Mouse (Mus musculus) kidney, embryonic 14.5 days (tissue): ENCODE data around the gene Qtrt1. TPM values are rescaled to one million over a fixed set of nuclear protein-coding genes. Genes with fewer than 3 reads are reported as not detected.

ENCODE experiments used
- ATAC-seq: fragments of 200-750 bp; cut with Nextera tagmentation; 2 replicates; pipeline ENCODE4 v1.8.0; 2017; ENCODE audit warnings: moderate number of reproducible peaks, mild to moderate bottlenecking, moderate TSS enrichment, moderate library complexity; ENCODE audit not compliant: low FRiP score, low TSS enrichment
- H3K27ac ChIP-seq: fragments of 300-500 bp; sonication (generic); 2 replicates; pipeline ENCODE4 v1.5.1; 2014; ENCODE audit warnings: low read depth, mild to moderate bottlenecking, low read length, moderate library complexity, mixed read lengths
- H3K27me3 ChIP-seq: fragments of 300-500 bp; sonication (generic); 2 replicates; pipeline ENCODE4 v1.6.1; 2014; ENCODE audit warnings: mild to moderate bottlenecking, low read length; ENCODE audit not compliant: control insufficient read depth, insufficient read depth
- H3K36me3 ChIP-seq: fragments of 300-500 bp; sonication (generic); 2 replicates; pipeline ENCODE4 v1.6.1; 2014; ENCODE audit warnings: low read length, mixed read lengths; ENCODE audit not compliant: control insufficient read depth, insufficient read depth
- H3K4me1 ChIP-seq: fragments of 300-500 bp; sonication (generic); 2 replicates; pipeline ENCODE4 v1.6.1; 2014; ENCODE audit warnings: low read length, mixed read lengths; ENCODE audit not compliant: control insufficient read depth, insufficient read depth
- H3K4me2 ChIP-seq: fragments of 300-500 bp; sonication (generic); replicated peaks from 2 replicates; pipeline ENCODE4 v1.6.1; 2014; ENCODE audit warnings: low read depth, mild to moderate bottlenecking, low read length
- H3K4me3 ChIP-seq: fragments of 300-500 bp; sonication (generic); 2 replicates; pipeline ENCODE4 v1.5.1; 2014; ENCODE audit warnings: mild to moderate bottlenecking, low read length
- H3K9ac ChIP-seq: fragments of 300-500 bp; sonication (generic); 2 replicates; pipeline ENCODE4 v1.6.1; 2014; ENCODE audit warnings: low read depth, mild to moderate bottlenecking, low read length, moderate library complexity
- H3K9me3 ChIP-seq: fragments of 300-500 bp; sonication (generic); 2 replicates; pipeline ENCODE4 v1.6.1; 2016; ENCODE audit warnings: low read length; ENCODE audit not compliant: control insufficient read depth
- WGBS: fragments of 180-500 bp; shearing (Covaris S2); extraction: QIAGEN DNeasy Blood & Tissue Kit; methylation state at CpG from one replicate; pipeline ENCODE4 v1.1.7; 2014; 5-methylcytosine and 5-hydroxymethylcytosine counted together
- polyA plus RNA-seq: library from polyadenylated mRNA; unstranded; fragments of >200 nt; fragmentation: Nextera tagmentation; extraction: Ambion mirVana; gene quantifications from 2 replicates; pipeline ENCODE4 v1.2.1, GENCODE M21; 2014

Qtrt1 gene
- polyA plus RNA-seq, 1 experiment from 2014 or later = 55.7 TPM

DNA sequence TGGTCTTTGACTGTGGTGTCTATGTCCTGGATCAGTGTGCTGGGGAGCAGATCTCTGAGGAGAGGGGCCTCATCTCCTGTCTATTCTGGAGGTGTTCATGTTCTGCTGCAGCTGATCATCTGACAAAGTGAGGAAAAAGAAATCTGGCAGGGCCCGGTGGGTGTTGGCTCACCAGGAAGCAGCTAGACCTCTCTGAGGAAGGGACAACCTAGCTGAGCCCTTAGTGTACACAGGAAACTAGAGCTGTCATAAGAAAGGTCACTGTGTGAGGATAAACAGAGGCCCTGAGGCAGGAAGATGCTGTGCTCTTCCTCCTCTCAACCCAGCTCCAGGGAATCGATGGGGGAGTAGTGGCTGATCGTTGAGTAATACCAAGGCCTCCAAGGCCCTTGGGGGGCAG lies 38.6 kb downstream of the Qtrt1 start:
- no peak overlapping the region for H3K4me3 ChIP-seq
- H3K9ac ChIP-seq = no peak overlapping the region
- no peak overlapping the region for H3K4me2 ChIP-seq
- no peaks in the 10 kb centered on the region for H3K9me3 ChIP-seq
- 72% methylated on average over 3 of the region's 3 CpGs for WGBS
- no peak overlapping the region for H3K27ac ChIP-seq
- H3K4me1 ChIP-seq = peaks cover 11% of the 10 kb centered on the region; the same call in 1 of the 2 replicates
- H3K36me3 ChIP-seq = peaks cover 2% of the 10 kb centered on the region; the same call in 1 of the 2 replicates
- no peaks in the 10 kb centered on the region for H3K27me3 ChIP-seq
- no peak for ATAC-seq

- Histone ChIP-seq H3K27ac (no peak overlapping the region), H3K27me3 (no peaks in the 10 kb centered on the region), H3K9ac (peak overlapping the region; percentile 8; the same call in 1 of the 2 replicates)
These were observed 39.8 kb downstream of the Qtrt1 start for GRCm38 (mm10) chr9:21451391-21451790.

DNA sequence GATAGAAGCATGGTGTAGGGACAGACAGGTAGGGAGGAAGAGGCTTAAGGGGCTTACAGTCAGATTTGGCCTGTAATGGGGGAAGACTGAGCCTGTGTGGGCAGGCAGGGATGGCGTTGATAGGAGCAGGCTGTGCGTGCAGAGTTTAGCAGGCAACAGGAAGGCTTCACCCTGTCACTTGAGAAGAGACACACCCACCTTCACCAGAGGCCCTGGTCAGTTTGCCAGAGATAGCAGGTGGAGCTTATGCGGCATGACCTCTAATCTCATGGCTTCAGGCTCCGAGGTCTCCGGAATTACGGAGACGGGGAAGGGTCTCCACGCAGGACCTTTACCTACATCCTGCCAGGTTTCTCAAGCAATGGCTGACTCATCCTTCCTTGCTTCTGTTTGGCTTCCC lies 40.2 kb downstream of the Qtrt1 start:
- Histone ChIP-seq H3K4me1 (peaks cover 11% of the 10 kb centered on the region; the same call in 1 of the 2 replicates), H3K36me3 (no peaks in the 10 kb centered on the region), H3K9ac (peak overlapping the region; percentile 8; the same call in 1 of the 2 replicates), H3K4me3 (no peak overlapping the region), H3K27ac (no peak overlapping the region), H3K4me2 (no peak overlapping the region), H3K27me3 (no peaks in the 10 kb centered on the region), H3K9me3 (no peaks in the 10 kb centered on the region)
- 0 out of 2 replicates have a peak, but pooled peaks have one; percentile 14 for ATAC-seq
- WGBS = 49% methylated on average over 8 of the region's 8 CpGs

More at GRCm38 (mm10) chr9:21451391-21451790, 39.8 kb downstream of the Qtrt1 start:
- 87% methylated on average over 8 of the region's 8 CpGs for WGBS
- no peak for ATAC-seq
- H3K4me2 ChIP-seq = no peak overlapping the region
- no peak overlapping the region for H3K4me3 ChIP-seq
- H3K9me3 ChIP-seq = no peaks in the 10 kb centered on the region
- H3K4me1 ChIP-seq = peaks cover 11% of the 10 kb centered on the region; the same call in 1 of the 2 replicates
- no peaks in the 10 kb centered on the region for H3K36me3 ChIP-seq

DNA sequence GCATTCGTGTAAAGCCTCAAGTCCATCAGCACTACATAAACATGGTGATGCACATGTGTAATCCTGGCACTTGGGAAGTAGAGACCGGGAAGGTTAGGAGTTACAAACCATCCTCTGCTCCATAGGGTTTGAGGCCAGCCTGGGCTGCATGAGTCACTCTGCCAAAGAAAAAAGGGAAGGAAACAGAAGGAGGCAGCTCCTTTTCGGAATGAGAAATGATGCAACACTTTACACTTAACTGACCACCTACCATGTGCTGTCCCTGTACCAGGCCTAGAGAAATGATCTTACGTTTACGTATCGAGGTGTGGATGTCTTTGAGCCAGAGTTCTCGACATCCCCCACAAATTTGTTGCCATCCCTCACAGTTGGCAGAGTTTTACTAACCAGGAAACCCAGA lies 41.4 kb downstream of the Qtrt1 start:
- 82% methylated on average over 7 of the region's 7 CpGs for WGBS
- no peak overlapping the region for H3K9ac ChIP-seq
- no peak overlapping the region for H3K4me3 ChIP-seq
- no peaks in the 10 kb centered on the region for H3K9me3 ChIP-seq
- no peaks in the 10 kb centered on the region for H3K27me3 ChIP-seq
- H3K36me3 ChIP-seq = no peaks in the 10 kb centered on the region
- no peak for ATAC-seq
- peaks cover 11% of the 10 kb centered on the region; the same call in 1 of the 2 replicates for H3K4me1 ChIP-seq
- H3K27ac ChIP-seq = no peak overlapping the region
- H3K4me2 ChIP-seq = no peak overlapping the region

DNA sequence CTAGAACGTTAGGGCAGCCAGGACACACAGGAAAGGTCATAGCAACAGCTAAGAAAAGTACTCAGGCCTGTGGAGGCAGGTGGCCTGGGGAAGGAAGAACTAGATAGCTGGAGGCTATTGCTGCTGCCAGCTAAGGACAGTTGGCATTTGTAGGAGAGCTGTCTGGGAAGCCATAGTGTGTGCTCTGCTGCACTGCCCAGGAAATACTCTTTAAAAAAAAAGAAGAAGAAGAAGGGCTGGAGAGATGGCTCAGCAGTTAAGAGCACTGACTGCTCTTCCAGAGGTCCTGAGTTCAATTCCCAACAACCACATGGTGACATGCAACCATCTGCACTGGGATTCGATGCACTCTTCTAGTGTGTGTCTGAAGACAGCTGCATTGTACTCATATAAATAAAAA lies 41.8 kb downstream of the Qtrt1 start:
- Histone ChIP-seq H3K4me3 (no peak overlapping the region), H3K27me3 (no peaks in the 10 kb centered on the region), H3K4me2 (no peak overlapping the region)

DNA sequence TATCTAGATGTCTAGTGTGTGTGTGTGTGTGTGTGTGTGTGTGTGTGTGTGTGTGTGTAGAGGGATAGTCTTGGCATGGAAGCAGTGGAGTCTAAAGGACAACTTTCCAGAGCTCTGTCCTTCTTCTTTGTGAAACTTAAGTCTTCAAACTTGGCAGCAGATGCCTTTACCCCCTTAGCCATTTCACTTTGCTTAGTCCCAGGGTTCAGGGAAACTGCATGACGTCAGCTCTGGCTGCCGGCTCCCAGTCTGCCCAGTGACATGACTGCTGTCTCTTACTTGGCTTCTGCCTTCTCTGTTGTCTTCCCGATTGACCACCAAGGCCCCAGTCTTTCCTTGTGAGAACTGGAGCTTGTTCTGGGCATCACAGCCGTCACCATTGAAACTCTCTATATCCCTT lies 42.9 kb downstream of the Qtrt1 start:
- no peak for ATAC-seq
- Histone ChIP-seq H3K4me3 (no peak overlapping the region), H3K4me1 (peaks cover 11% of the 10 kb centered on the region; the same call in 1 of the 2 replicates), H3K9ac (no peak overlapping the region), H3K36me3 (no peaks in the 10 kb centered on the region; the same call in 1 of the 2 replicates), H3K9me3 (no peaks in the 10 kb centered on the region), H3K27ac (no peak overlapping the region), H3K27me3 (no peaks in the 10 kb centered on the region), H3K4me2 (no peak overlapping the region)
- WGBS = 77% methylated on average over 4 of the region's 4 CpGs

More for the DNA sequence above, 41.8 kb downstream of the Qtrt1 start:
- no peaks in the 10 kb centered on the region for H3K9me3 ChIP-seq
- WGBS = 82% methylated on average over 2 of the region's 2 CpGs
- no peak for ATAC-seq
- H3K36me3 ChIP-seq = no peaks in the 10 kb centered on the region; the same call in 1 of the 2 replicates
- H3K9ac ChIP-seq = no peak overlapping the region
- peaks cover 11% of the 10 kb centered on the region; the same call in 1 of the 2 replicates for H3K4me1 ChIP-seq
- no peak overlapping the region for H3K27ac ChIP-seq

- whole genome bisulfite sequencing = 38% methylated on average over 4 of the region's 4 CpGs
- Histone ChIP-seq H3K27me3 (no peaks in the 10 kb centered on the region), H3K4me2 (no peak overlapping the region), H3K4me3 (no peak overlapping the region), H3K27ac (no peak overlapping the region), H3K9ac (no peak overlapping the region), H3K9me3 (no peaks in the 10 kb centered on the region), H3K4me1 (peaks cover 11% of the 10 kb centered on the region; the same call in 1 of the 2 replicates), H3K36me3 (no peaks in the 10 kb centered on the region; the same call in 1 of the 2 replicates)
- no peak for ATAC-seq
These were observed 43.6 kb downstream of the Qtrt1 start for GRCm38 (mm10) chr9:21455103-21455770.

- Histone ChIP-seq H3K4me2 (no peak overlapping the region), H3K27me3 (no peaks in the 10 kb centered on the region), H3K9ac (no peak overlapping the region), H3K4me3 (no peak overlapping the region), H3K27ac (no peak overlapping the region), H3K9me3 (no peaks in the 10 kb centered on the region), H3K4me1 (peaks cover 11% of the 10 kb centered on the region; the same call in 1 of the 2 replicates), H3K36me3 (no peaks in the 10 kb centered on the region; the same call in 1 of the 2 replicates)
- 85% methylated on average over 7 of the region's 7 CpGs for WGBS
- no peak for ATAC-seq
These were observed 44.8 kb downstream of the Qtrt1 start for GRCm38 (mm10) chr9:21456246-21456929.
